Mouse (Mus musculus): ENCODE results near the gene Tnfrsf17. TPM values are rescaled to one million over a fixed set of nuclear protein-coding genes. Genes with fewer than 3 reads are reported as not detected.
"Not testable (repeated sequence)": the region's sequence is repeated elsewhere in the genome, so short reads cannot be mapped to it uniquely, and the experiment has no call there.

Tnfrsf17 gene
- total RNA-seq (2022) = under 1 TPM; 0.48 to 0.78 (median 0.53) TPM

- DNase-seq (ENCODE audit: low spot score in 2 of 2) = no peak
Measured at GRCm38 (mm10) chr16:11313512-11313911, at the start of gene Tnfrsf17. TSS of gene Tnfrsf17 (plus strand) at chr16:11313812.

GRCm38 (mm10) chr16:11266556-11266955 lies 47.1 kb upstream of the Tnfrsf17 start:
- DNase-seq (ENCODE audit: low spot score in 2 of 2) = no peak

GRCm38 (mm10) chr16:11269808-11270207 lies 43.8 kb upstream of the Tnfrsf17 start:
- no peak for DNase-seq (ENCODE audit: low spot score in 2 of 2)

GRCm38 (mm10) chr16:11270642-11271041 lies 43.0 kb upstream of the Tnfrsf17 start:
- DNase-seq (ENCODE audit: low spot score in 2 of 2) = no peak

GRCm38 (mm10) chr16:11271073-11271472 lies 42.5 kb upstream of the Tnfrsf17 start:
- DNase-seq (ENCODE audit: low spot score in 2 of 2) = no peak

GRCm38 (mm10) chr16:11276888-11277287 lies 36.7 kb upstream of the Tnfrsf17 start:
- no peak for DNase-seq (ENCODE audit: low spot score in 2 of 2)

GRCm38 (mm10) chr16:11278778-11279177 lies 34.8 kb upstream of the Tnfrsf17 start:
- DNase-seq (ENCODE audit: low spot score in 2 of 2) = no peak

GRCm38 (mm10) chr16:11282655-11283232 lies 30.9 kb upstream of the Tnfrsf17 start:
- peak in 1 of 2 experiments; percentile 18 for DNase-seq (ENCODE audit: low spot score in 2 of 2)

- DNase-seq (ENCODE audit: low spot score in 2 of 2) = no peak
Measured at GRCm38 (mm10) chr16:11284881-11285280, 28.7 kb upstream of the Tnfrsf17 start.

GRCm38 (mm10) chr16:11285949-11286348 lies 27.7 kb upstream of the Tnfrsf17 start:
- DNase-seq (ENCODE audit: low spot score in 2 of 2) = no peak

GRCm38 (mm10) chr16:11288873-11289272 lies 24.7 kb upstream of the Tnfrsf17 start:
- DNase-seq (ENCODE audit: low spot score in 2 of 2) = not testable (repeated sequence)

GRCm38 (mm10) chr16:11295583-11295982 lies 18.0 kb upstream of the Tnfrsf17 start:
- DNase-seq (ENCODE audit: low spot score in 2 of 2) = not testable (repeated sequence)

- not testable (repeated sequence) for DNase-seq (ENCODE audit: low spot score in 2 of 2)
Measured at GRCm38 (mm10) chr16:11297700-11298099, 15.9 kb upstream of the Tnfrsf17 start.

- DNase-seq (ENCODE audit: low spot score in 2 of 2) = no peak
Measured at GRCm38 (mm10) chr16:11303741-11304140, 9.9 kb upstream of the Tnfrsf17 start.

- DNase-seq (ENCODE audit: low spot score in 2 of 2) = no peak
Measured at GRCm38 (mm10) chr16:11305531-11305930, 8.1 kb upstream of the Tnfrsf17 start.

- no peak for DNase-seq (ENCODE audit: low spot score in 2 of 2)
Measured at GRCm38 (mm10) chr16:11315786-11316320, 2.2 kb downstream of the Tnfrsf17 start.

- no peak for DNase-seq (ENCODE audit: low spot score in 2 of 2)
Measured at GRCm38 (mm10) chr16:11316748-11317147, 3.1 kb downstream of the Tnfrsf17 start.

- DNase-seq (ENCODE audit: low spot score in 2 of 2) = no peak
Measured at GRCm38 (mm10) chr16:11317324-11317723, 3.7 kb downstream of the Tnfrsf17 start.

GRCm38 (mm10) chr16:11322409-11323323 lies 9.1 kb downstream of the Tnfrsf17 start, which contains the start of gene Snx29:
TSS of gene Snx29 (plus strand) at chr16:11322908.
- peak; percentile 93 to 99 for DNase-seq (ENCODE audit: low spot score in 2 of 2)

- peak in 1 of 2 experiments; percentile 9 for DNase-seq (ENCODE audit: low spot score in 2 of 2)
Measured at GRCm38 (mm10) chr16:11323324-11324051, 9.9 kb downstream of the Tnfrsf17 start.

- no peak for DNase-seq (ENCODE audit: low spot score in 2 of 2)
Measured at GRCm38 (mm10) chr16:11330081-11330800, 16.6 kb downstream of the Tnfrsf17 start.
